Mouse (Mus musculus) C2C12 (cell line): ENCODE measurements at regions not wholly inside any gene's neighbourhood (a gene's known extent, or its start where the extent isn't known, plus 50 kb on each side); places are given as distances from the start of the nearest gene placed in this dataset.

Source experiments
- H3K27me3 ChIP-seq: one replicate; pipeline ENCODE4 v1.6.1; 2011; ENCODE audit not compliant: control insufficient read depth, insufficient read depth, insufficient read length
- H3K36me3 ChIP-seq: one replicate; pipeline ENCODE4 v1.6.1; 2011; ENCODE audit not compliant: control insufficient read depth, insufficient read depth
- H3K4me3 ChIP-seq: one replicate; pipeline ENCODE4 v1.5.1; 2011; ENCODE audit warnings: mild to moderate bottlenecking, control low read depth; ENCODE audit not compliant: poor library complexity, insufficient read depth, severe bottlenecking
- H3K79me2 ChIP-seq: one replicate; pipeline ENCODE4 v1.6.1; 2011; ENCODE audit not compliant: control insufficient read depth, insufficient read depth
- H3K79me3 ChIP-seq: one replicate; pipeline ENCODE4 v1.6.1; 2011; ENCODE audit warnings: low read depth, control low read depth
- H3ac ChIP-seq: one replicate; pipeline ENCODE3; 2011; ENCODE audit warnings: low read depth; ENCODE audit not compliant: control insufficient read depth, insufficient read length
- CEBPB ChIP-seq: IDR thresholded peaks from one replicate; pipeline ENCODE4 v1.6.1; 2011; ENCODE audit warnings: low read depth, mild to moderate bottlenecking, control low read depth, moderate library complexity
- CTCF ChIP-seq: IDR thresholded peaks from one replicate; pipeline ENCODE4 v1.5.1; 2011; ENCODE audit not compliant: control insufficient read depth, insufficient read depth, insufficient read length
- FOSL1 ChIP-seq: IDR thresholded peaks from one replicate; pipeline ENCODE4 v1.8.0; 2011; ENCODE audit warnings: mild to moderate bottlenecking, low read length; ENCODE audit not compliant: poor library complexity, insufficient read depth, severe bottlenecking
- MAX ChIP-seq: IDR thresholded peaks from one replicate; pipeline ENCODE4 v1.6.1; 2011; ENCODE audit warnings: mild to moderate bottlenecking, control low read depth
- MYOD1 ChIP-seq: IDR thresholded peaks from one replicate; pipeline ENCODE4 v1.6.1; 2011; ENCODE audit warnings: low read depth; ENCODE audit not compliant: control insufficient read depth, insufficient read length
- MYOG ChIP-seq: IDR thresholded peaks from one replicate; pipeline ENCODE4 v1.6.1; 2011; ENCODE audit not compliant: control insufficient read depth, insufficient read length; ENCODE audit errors: extremely low read depth
- USF1 ChIP-seq: IDR thresholded peaks from one replicate; pipeline ENCODE4 v1.6.1; 2011; ENCODE audit warnings: low read depth, mild to moderate bottlenecking, control low read depth, moderate library complexity

GRCm38 (mm10) chr3:18868117-18868739, 760.2 kb downstream of the 1700064H15Rik start:
- Histone ChIP-seq H3ac (no peak overlapping the region), H3K36me3 (no peaks in the 10 kb centered on the region), H3K27me3 (no peaks in the 10 kb centered on the region), H3K4me3 (no peak overlapping the region), H3K79me2 (no peaks in the 10 kb centered on the region), H3K79me3 (no peaks in the 10 kb centered on the region)
- no peak for TF ChIP-seq MAX
- TF ChIP-seq FOSL1, result no peak
- no peak for TF ChIP-seq MYOG
- no peak for TF ChIP-seq MYOD1
- TF ChIP-seq USF1, result no peak
- no peak for TF ChIP-seq CTCF
- TF ChIP-seq CEBPB, result no peak

DNA sequence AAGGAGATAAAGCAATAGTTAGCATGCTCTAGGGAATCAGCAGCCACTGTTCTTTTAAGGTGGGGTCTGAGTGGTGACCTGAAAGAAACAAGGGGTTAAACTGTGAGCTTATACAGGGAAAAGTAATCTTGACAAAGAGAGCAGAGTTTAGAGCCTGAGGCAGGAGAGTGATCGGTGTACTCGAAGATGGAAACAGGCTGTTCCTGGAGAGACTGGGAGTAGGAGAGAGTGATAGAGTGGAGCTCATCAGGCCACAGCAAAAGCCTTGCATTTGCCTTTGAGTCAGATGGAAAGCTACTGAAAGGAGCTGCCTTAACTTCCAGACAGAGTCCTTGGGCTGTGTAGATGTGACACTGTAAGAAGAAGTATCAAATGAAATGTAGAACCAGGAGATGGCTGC, 759.7 kb downstream of the 1700064H15Rik start:
- Histone ChIP-seq H3K79me2 (no peaks in the 10 kb centered on the region), H3ac (no peak overlapping the region), H3K36me3 (no peaks in the 10 kb centered on the region), H3K4me3 (no peak overlapping the region), H3K79me3 (no peaks in the 10 kb centered on the region), H3K27me3 (no peaks in the 10 kb centered on the region)
- no peak for TF ChIP-seq FOSL1

DNA sequence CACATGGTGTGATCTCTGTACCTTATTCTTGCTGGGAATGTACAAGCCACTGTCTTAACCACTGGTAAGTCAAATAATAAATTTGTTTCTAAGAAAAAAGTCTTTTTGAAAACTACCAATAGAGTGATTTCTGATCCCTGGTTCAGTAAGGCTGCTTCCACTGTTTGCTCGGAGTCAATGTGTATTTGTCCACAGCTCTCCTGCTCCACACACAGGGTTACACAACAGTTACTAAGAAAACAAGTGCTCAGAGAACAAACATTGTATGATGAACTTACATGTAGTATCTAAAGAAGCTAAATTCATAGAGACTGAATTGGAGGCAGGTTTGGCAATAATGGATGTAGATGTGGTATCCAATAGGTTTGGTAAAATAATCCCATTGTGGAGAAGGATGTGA, 751.4 kb downstream of the 1700064H15Rik start:
- Histone ChIP-seq H3K79me3 (no peaks in the 10 kb centered on the region), H3K36me3 (no peaks in the 10 kb centered on the region), H3ac (no peak overlapping the region), H3K79me2 (no peaks in the 10 kb centered on the region), H3K27me3 (no peaks in the 10 kb centered on the region), H3K4me3 (no peak overlapping the region)
- TF ChIP-seq USF1 (no peak), FOSL1 (no peak), MAX (no peak), MYOD1 (no peak), MYOG (no peak), CTCF (no peak), CEBPB (no peak)

GRCm38 (mm10) chr3:18877572-18877971, 750.9 kb downstream of the 1700064H15Rik start:
- Histone ChIP-seq H3K36me3 (no peaks in the 10 kb centered on the region), H3ac (no peak overlapping the region), H3K27me3 (no peaks in the 10 kb centered on the region), H3K4me3 (no peak overlapping the region), H3K79me2 (no peaks in the 10 kb centered on the region), H3K79me3 (no peaks in the 10 kb centered on the region)
- TF ChIP-seq MYOG (no peak), FOSL1 (no peak), CTCF (no peak), CEBPB (no peak), USF1 (no peak), MAX (no peak), MYOD1 (no peak)

- no peaks in the 10 kb centered on the region for H3K36me3 ChIP-seq
- no peaks in the 10 kb centered on the region for H3K79me2 ChIP-seq
- H3K27me3 ChIP-seq, result no peaks in the 10 kb centered on the region
- no peaks in the 10 kb centered on the region for H3K79me3 ChIP-seq
- TF ChIP-seq CTCF, result no peak
- no peak for TF ChIP-seq FOSL1
- TF ChIP-seq USF1, result no peak
- no peak for TF ChIP-seq MAX
- no peak for TF ChIP-seq MYOD1
- no peak for TF ChIP-seq MYOG
- TF ChIP-seq CEBPB, result no peak
- H3K4me3 ChIP-seq, result no peak overlapping the region
- H3ac ChIP-seq, result no peak overlapping the region
Measured at GRCm38 (mm10) chr3:18881186-18881585, 747.3 kb downstream of the 1700064H15Rik start.

- no peaks in the 10 kb centered on the region for H3K36me3 ChIP-seq
- no peak overlapping the region for H3K4me3 ChIP-seq
- no peak overlapping the region for H3ac ChIP-seq
- no peaks in the 10 kb centered on the region for H3K79me3 ChIP-seq
- no peaks in the 10 kb centered on the region for H3K79me2 ChIP-seq
- TF ChIP-seq USF1 (no peak), MAX (no peak), CTCF (no peak), FOSL1 (no peak), MYOD1 (no peak), MYOG (no peak), CEBPB (no peak)
- no peaks in the 10 kb centered on the region for H3K27me3 ChIP-seq
Measured at GRCm38 (mm10) chr3:18892813-18893212, 735.7 kb downstream of the 1700064H15Rik start.
